Mouse (Mus musculus): ENCODE data around the gene Sept14.

DNA sequence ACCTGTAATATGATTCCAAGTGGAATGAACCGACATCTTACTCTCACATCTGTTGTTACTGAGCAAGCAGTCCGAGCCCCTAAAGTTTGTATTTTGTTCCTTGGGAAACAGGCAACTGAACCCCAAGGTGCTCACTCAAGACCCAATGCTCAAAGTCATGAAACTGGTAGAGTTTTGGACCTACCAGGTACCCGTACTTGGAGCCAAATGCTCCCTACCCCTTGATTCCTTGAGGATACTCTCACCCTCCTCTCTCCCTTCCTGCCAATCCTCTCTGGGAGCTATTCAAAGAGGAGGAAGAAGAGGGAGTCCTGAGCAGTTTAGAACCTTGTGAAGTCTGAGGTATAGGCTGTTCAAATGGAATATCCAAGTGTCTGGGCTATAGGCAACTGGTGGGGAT is 18.5 kb upstream of the Sept14 start:
- TF ChIP-seq FLI1 (IDR thresholded peaks at IDR 0.05; ENCODE audit: low read length), result no peak
- TF ChIP-seq GATA1 (IDR thresholded peaks at IDR 0.05; ENCODE audit: borderline replicate concordance, low read length), result no peak
